Mouse (Mus musculus) forebrain, embryonic 11.5 days (tissue): ENCODE measurements around the gene Gm11733. TPM values are rescaled to one million over a fixed set of nuclear protein-coding genes. Genes with fewer than 3 reads are reported as not detected.

Source experiments
- ATAC-seq: fragments of 200-750 bp; cut with Nextera tagmentation; replicated peaks from 2 replicates; pipeline ENCODE4 v1.8.0; 2017; ENCODE audit warnings: moderate TSS enrichment; ENCODE audit not compliant: low FRiP score
- DNase-seq: peaks from one replicate; pipeline ENCODE4 v3.0.0-alpha.2; 2017; ENCODE audit warnings: low spot score
- H3K27ac ChIP-seq: fragments of 300-500 bp; sonication (generic); 2 replicates; pipeline ENCODE4 v1.5.1; 2014; ENCODE audit warnings: low read depth, low read length
- H3K27me3 ChIP-seq: fragments of 300-500 bp; sonication (generic); 2 replicates; pipeline ENCODE4 v1.6.1; 2014; ENCODE audit warnings: mild to moderate bottlenecking, low read length, mixed read lengths; ENCODE audit not compliant: control insufficient read depth, insufficient read depth
- H3K36me3 ChIP-seq: fragments of 300-500 bp; sonication (generic); 2 replicates; pipeline ENCODE4 v1.6.1; 2014; ENCODE audit warnings: mild to moderate bottlenecking, low read length, moderate library complexity, mixed read lengths; ENCODE audit not compliant: control insufficient read depth, insufficient read depth
- H3K4me1 ChIP-seq: fragments of 300-500 bp; sonication (generic); replicated peaks from 2 replicates; pipeline ENCODE4 v1.6.1; 2014; ENCODE audit warnings: low read length, mixed read lengths; ENCODE audit not compliant: control insufficient read depth, insufficient read depth
- H3K4me2 ChIP-seq: fragments of 300-500 bp; sonication (generic); 2 replicates; pipeline ENCODE4 v1.6.1; 2014; ENCODE audit warnings: low read depth, mild to moderate bottlenecking, low read length, moderate library complexity, mixed read lengths; ENCODE audit not compliant: severe bottlenecking
- H3K4me3 ChIP-seq: fragments of 300-500 bp; sonication (generic); 2 replicates; pipeline ENCODE4 v1.5.1; 2014; ENCODE audit warnings: low read depth, low read length
- H3K9ac ChIP-seq: fragments of 300-500 bp; sonication (generic); 2 replicates; pipeline ENCODE4 v1.6.1; 2014; ENCODE audit warnings: low read length
- H3K9me3 ChIP-seq: fragments of 300-500 bp; sonication (generic); 2 replicates; pipeline ENCODE4 v1.6.1; 2016; ENCODE audit warnings: low read length, mixed read lengths; ENCODE audit not compliant: control insufficient read depth
- WGBS: fragments of 180-500 bp; shearing (Covaris S2); extraction: QIAGEN DNeasy Blood & Tissue Kit; methylation state at CpG from one replicate; pipeline ENCODE4 v1.1.7; 2014; 5-methylcytosine and 5-hydroxymethylcytosine counted together
- polyA plus RNA-seq: library from polyadenylated mRNA; unstranded; fragments of >200 nt; fragmentation: Nextera tagmentation; extraction: Ambion mirVana; gene quantifications from 2 replicates; pipeline ENCODE4 v1.2.1, GENCODE M21; 2014

Gm11733 gene
- polyA plus RNA-seq, 1 experiment from 2014 or later = not detected

DNA sequence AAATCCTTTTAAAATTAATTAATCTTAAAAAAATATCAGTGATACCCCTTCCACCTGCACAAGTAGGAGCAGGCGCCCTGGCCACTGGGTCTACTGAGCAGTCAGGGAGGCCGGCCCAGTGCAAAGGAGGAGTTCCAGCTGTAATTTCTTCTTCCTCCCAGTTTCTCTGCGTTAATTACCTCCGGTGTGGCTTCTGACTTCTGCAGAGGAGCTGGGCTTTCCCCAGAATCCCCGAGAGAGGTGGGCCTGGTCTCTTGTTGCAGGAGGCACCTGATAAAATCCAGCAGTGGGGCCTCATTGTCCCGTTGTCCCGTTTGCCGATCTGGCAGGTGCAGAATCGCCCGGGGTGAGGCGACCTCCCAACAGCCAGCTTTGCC, 1.9 kb upstream of the Gm11733 start:
- DNase-seq = no peak
- 12% methylated on average over 11 of the region's 11 CpGs for WGBS
- no peaks in the 10 kb centered on the region for H3K27me3 ChIP-seq

GRCm38 (mm10) chr11:117482677-117483511, 1.3 kb upstream of the Gm11733 start:
- peak overlapping the region; percentile 13; the same call in 1 of the 2 replicates for H3K9ac ChIP-seq
- H3K4me3 ChIP-seq = peak overlapping the region; percentile 7; the same call in 1 of the 2 replicates
- no peaks in the 10 kb centered on the region for H3K36me3 ChIP-seq
- H3K4me2 ChIP-seq = peak overlapping the region; percentile 41; the same call in 1 of the 2 replicates
- no peaks in the 10 kb centered on the region for H3K27me3 ChIP-seq
- DNase-seq (peak; percentile 86), ATAC-seq (peak; percentile 44)
- 3% methylated on average over 25 of the region's 26 CpGs for WGBS
- H3K4me1 ChIP-seq = peaks cover 35% of the 10 kb centered on the region
- no peaks in the 10 kb centered on the region for H3K9me3 ChIP-seq
- peak overlapping the region; percentile 62 for H3K27ac ChIP-seq

More for the DNA sequence above, 1.9 kb upstream of the Gm11733 start:
- 0 out of 2 replicates have a peak overlapping the region, but pooled peaks have one; percentile 4 for H3K4me3 ChIP-seq
- H3K9me3 ChIP-seq = no peaks in the 10 kb centered on the region; the same call in 1 of the 2 replicates
- H3K36me3 ChIP-seq = no peaks in the 10 kb centered on the region
- peaks cover 35% of the 10 kb centered on the region for H3K4me1 ChIP-seq
- no peak for ATAC-seq
- peak overlapping the region; percentile 41; the same call in 1 of the 2 replicates for H3K4me2 ChIP-seq
- no peak overlapping the region for H3K9ac ChIP-seq
- peak overlapping the region; percentile 62 for H3K27ac ChIP-seq

DNA sequence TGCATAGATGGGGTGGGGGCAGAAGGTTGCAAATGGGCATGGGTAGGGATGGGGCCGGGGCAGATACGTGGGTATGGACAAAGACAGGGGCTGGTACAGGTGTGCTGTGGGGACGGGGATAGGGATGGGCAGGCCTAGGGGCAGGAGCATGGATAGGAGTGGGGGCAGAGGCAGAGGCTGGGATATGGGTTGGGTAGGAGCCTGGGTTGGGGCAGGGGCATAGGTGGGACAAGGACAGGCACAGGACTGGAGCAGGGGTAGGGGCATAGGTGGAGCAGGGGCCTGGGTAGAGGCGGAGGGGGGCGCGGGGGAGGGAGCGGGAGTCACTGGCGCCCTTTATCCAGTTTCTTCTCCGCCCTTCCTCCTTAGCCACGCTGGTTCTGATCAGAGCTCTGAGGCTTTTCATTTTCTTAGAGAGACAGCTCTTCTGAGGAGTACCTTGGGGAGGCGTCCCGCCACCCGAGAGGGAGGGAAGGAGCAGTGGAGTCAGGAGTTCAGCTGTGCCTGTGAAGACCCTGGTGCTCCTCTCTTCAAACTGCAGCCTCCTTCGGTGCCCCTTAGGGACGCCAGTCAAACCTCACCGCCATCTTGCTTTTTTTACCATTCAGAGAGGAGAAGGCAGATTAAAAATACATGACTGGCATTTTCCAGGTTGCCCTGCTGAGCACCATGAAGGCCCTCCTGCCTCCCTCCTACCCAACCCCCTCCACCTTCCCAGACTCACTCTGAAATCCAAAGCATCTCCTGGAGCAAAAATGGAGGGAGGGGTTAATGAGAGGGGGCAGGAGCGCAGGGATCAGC, 7.4 kb downstream of the Gm11733 start:
- Histone ChIP-seq H3K4me1 (peaks cover 14% of the 10 kb centered on the region), H3K27me3 (no peaks in the 10 kb centered on the region), H3K9me3 (no peaks in the 10 kb centered on the region; the same call in 1 of the 2 replicates), H3K9ac (peak overlapping the region; percentile 37; the same call in 1 of the 2 replicates), H3K4me2 (peak overlapping the region; percentile 29; the same call in 1 of the 2 replicates), H3K27ac (peak overlapping the region; percentile 26), H3K4me3 (no peak overlapping the region), H3K36me3 (no peaks in the 10 kb centered on the region)
- ATAC-seq (peak; percentile 73), DNase-seq (peak; percentile 57)
- 31% methylated on average over 17 of the region's 17 CpGs for WGBS

- H3K4me3 ChIP-seq = no peak overlapping the region
These were observed 8.0 kb downstream of the Gm11733 start for GRCm38 (mm10) chr11:117492209-117492505.

DNA sequence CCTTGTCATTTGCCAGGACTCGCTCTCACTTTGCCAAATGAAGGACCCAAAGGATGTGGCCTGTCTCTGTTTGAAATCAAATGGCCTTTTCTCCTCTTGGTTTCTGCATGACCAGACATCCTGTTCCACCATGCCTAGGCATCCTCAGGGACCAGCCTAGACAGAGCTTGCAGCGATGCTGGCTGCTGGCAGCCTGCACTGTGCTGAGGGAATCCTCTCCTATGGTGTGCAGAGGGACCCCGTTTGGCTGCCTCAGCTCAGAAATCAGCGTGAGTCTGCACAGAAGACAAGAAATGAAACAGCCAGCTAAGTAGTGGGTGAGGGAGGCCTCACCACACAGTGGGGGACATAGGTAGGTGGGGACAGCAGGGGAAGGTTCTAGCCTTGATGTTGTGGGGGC, 12.6 kb downstream of the Gm11733 start:
- WGBS = 21% methylated on average over 4 of the region's 4 CpGs
- Histone ChIP-seq H3K27ac (peak overlapping the region; percentile 85), H3K27me3 (no peaks in the 10 kb centered on the region), H3K4me3 (no peak overlapping the region), H3K4me1 (peaks cover 29% of the 10 kb centered on the region), H3K9me3 (no peaks in the 10 kb centered on the region), H3K36me3 (no peaks in the 10 kb centered on the region), H3K4me2 (peak overlapping the region; percentile 21; the same call in 1 of the 2 replicates), H3K9ac (peak overlapping the region; percentile 47)
- DNase-seq (no peak), ATAC-seq (0 out of 2 replicates have a peak, but pooled peaks have one; percentile 29)

More at GRCm38 (mm10) chr11:117492209-117492505, 8.0 kb downstream of the Gm11733 start:
- Histone ChIP-seq H3K4me2 (peak overlapping the region; percentile 29; the same call in 1 of the 2 replicates), H3K9ac (peak overlapping the region; percentile 1; the same call in 1 of the 2 replicates), H3K27me3 (no peaks in the 10 kb centered on the region), H3K36me3 (no peaks in the 10 kb centered on the region), H3K4me1 (peaks cover 19% of the 10 kb centered on the region), H3K9me3 (no peaks in the 10 kb centered on the region; the same call in 1 of the 2 replicates), H3K27ac (peak overlapping the region; percentile 26)
- DNase-seq (peak; percentile 72), ATAC-seq (peak; percentile 72)
- 0% methylated on average over 1 of the region's 1 CpGs for WGBS

DNA sequence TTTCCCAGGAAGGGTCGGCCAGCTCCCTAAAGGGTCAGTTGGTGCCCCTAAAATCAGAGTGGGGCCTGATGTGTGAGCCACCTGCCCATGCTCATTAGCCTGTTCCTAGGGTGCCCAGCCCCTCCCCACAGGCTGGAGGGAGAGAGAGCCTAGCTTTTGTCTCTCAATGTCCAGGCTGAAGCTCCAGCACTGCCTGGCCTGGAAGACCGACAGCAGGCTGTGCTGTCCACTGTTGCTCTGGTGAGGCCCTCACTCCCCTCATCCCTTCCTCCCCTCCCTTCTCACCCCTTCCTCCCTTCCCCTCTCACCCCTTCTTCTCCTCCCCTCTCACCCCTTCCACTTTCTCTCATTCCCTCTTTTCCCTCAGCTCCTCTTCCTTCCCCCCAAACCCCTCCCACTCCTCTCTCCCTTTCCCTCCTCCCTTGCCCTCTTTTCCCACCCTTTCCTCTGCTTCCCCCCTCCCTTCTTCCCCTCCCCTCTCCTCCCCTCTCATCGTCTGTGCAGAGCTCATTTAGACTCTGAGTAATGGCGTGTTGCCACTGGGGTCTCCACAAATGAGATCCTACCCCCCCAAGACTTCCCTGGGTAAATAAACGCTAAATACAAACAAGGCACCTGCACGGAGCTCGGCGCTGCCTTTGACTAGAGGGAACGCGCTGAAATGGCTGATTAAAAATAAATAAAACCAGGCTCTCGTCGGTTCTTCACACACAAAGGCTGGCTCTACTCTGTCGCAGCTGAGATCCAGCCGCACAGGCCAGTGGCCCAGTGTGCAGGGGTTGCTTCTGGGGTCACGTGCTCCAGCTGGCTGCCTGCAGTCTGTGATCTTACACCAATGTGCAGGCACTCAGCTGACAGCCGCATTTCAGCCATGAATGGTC, 13.3 kb downstream of the Gm11733 start:
- Histone ChIP-seq H3K27me3 (no peaks in the 10 kb centered on the region), H3K4me3 (no peak overlapping the region), H3K36me3 (no peaks in the 10 kb centered on the region), H3K4me1 (peaks cover 23% of the 10 kb centered on the region), H3K27ac (peak overlapping the region; percentile 85), H3K9me3 (no peaks in the 10 kb centered on the region), H3K4me2 (peak overlapping the region; percentile 41), H3K9ac (peak overlapping the region; percentile 47)
- peak; percentile 87 for DNase-seq
- 5% methylated on average over 16 of the region's 16 CpGs for WGBS
- ATAC-seq = peak; percentile 97

DNA sequence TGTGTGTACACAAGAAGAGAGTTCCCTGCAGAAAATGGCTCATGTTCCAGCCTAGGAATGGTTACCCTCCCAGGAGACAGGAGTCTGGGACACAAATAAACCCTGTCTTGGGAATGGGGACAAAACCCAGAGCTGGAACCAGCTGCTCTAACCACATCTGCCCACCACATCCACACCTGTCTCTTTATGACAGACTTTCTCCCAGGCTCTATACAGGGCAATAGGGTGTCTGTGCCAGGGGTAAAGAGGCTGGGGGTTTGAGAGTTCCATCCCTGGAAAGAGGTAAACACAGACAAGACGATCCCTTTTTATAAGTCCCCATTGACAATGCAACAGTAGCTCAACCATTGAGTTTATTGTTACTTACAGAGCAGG, 14.0 kb downstream of the Gm11733 start:
- Histone ChIP-seq H3K27ac (peak overlapping the region; percentile 85), H3K9me3 (no peaks in the 10 kb centered on the region), H3K9ac (peak overlapping the region; percentile 40), H3K27me3 (no peaks in the 10 kb centered on the region), H3K36me3 (no peaks in the 10 kb centered on the region), H3K4me1 (peaks cover 21% of the 10 kb centered on the region), H3K4me3 (no peak overlapping the region), H3K4me2 (peak overlapping the region; percentile 41)
- DNase-seq = no peak
- peak; percentile 54 for ATAC-seq
- 32% methylated on average over 1 of the region's 1 CpGs for WGBS

DNA sequence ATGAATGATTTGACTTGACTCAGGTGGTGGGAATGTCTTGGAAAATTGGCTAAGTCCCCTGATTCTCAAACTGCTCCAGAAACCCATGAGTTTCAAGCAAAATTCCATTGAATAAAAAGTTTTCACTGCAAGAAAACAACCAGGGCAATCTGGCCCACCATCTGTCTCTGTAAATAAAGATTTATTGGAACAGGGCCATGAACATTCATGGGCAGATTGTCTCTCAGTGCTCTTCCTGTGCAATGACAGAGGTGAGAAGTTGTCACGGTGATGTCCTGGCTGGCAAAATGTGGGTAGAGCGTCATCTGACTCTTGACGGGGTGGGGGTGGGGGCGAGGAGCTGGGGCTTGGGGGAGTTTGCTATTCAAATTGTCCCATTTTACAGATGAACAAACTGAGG, 24.8 kb downstream of the Gm11733 start:
- Histone ChIP-seq H3K27ac (no peak overlapping the region), H3K9ac (no peak overlapping the region), H3K4me3 (no peak overlapping the region), H3K4me1 (no peaks in the 10 kb centered on the region), H3K9me3 (no peaks in the 10 kb centered on the region; the same call in 1 of the 2 replicates), H3K36me3 (no peaks in the 10 kb centered on the region), H3K4me2 (no peak overlapping the region), H3K27me3 (no peaks in the 10 kb centered on the region)
- 93% methylated on average over 4 of the region's 4 CpGs for WGBS
- ATAC-seq (no peak), DNase-seq (no peak)
